Mouse (Mus musculus) embryonic fibroblast, embryonic 13.5 days (primary cell): Measurements from ENCODE around the gene Olfr572.

ENCODE experiments used
- CTCF ChIP-seq: IDR thresholded peaks from 2 replicates; pipeline ENCODE4 v1.5.1; 2011; ENCODE audit warnings: mild to moderate bottlenecking, control low read depth, low read length, moderate library complexity, borderline replicate concordance; ENCODE audit not compliant: insufficient read depth
- POLR2A ChIP-seq: IDR thresholded peaks from 2 replicates; pipeline ENCODE4 v1.6.1; 2011; ENCODE audit warnings: low read depth, mild to moderate bottlenecking, control low read depth, low read length, moderate library complexity

- TF ChIP-seq POLR2A (no peak), CTCF (no peak)
Measured at GRCm38 (mm10) chr7:102919632-102920031, 4.6 kb upstream of the Olfr572 start.
